Mouse (Mus musculus) T-helper 1 cell (primary cell): ENCODE results near the gene Map3k5.

ENCODE experiments used
- in situ Hi-C: fragments of 300-600 bp; cut with MboI, MseI; formaldehyde crosslinking; loops from one replicate; pipeline ENCODE4 v1.15.1; 2025; ENCODE audit warnings: high pct_unique_total_duplicates

Map3k5 gene

GRCm38 (mm10) chr10:20044051-20044450 is 109.8 kb downstream of the Map3k5 start:
- in situ Hi-C loops, result loop anchor here (10.0 kb wide), 1 partner anchor 1181 kb away; no protein-coding TSS in a partner anchor

GRCm38 (mm10) chr10:20045733-20046495 is 111.6 kb downstream of the Map3k5 start:
- in situ Hi-C loops, result loop anchor here (10.0 kb wide), 1 partner anchor 1179 kb away; no protein-coding TSS in a partner anchor

GRCm38 (mm10) chr10:20056859-20057644 is 122.8 kb downstream of the Map3k5 start:
- in situ Hi-C loops, result no loop called here

- in situ Hi-C loops, result no loop called here
Observed at GRCm38 (mm10) chr10:20058031-20058430, 123.8 kb downstream of the Map3k5 start.

- in situ Hi-C loops, result no loop called here
Observed at GRCm38 (mm10) chr10:20058841-20059240, 124.6 kb downstream of the Map3k5 start.

- in situ Hi-C loops, result no loop called here
Observed at GRCm38 (mm10) chr10:20060320-20060970, 126.2 kb downstream of the Map3k5 start.

- in situ Hi-C loops, result no loop called here
Observed at GRCm38 (mm10) chr10:20064556-20065207, 130.4 kb downstream of the Map3k5 start.

- in situ Hi-C loops, result no loop called here
Observed at GRCm38 (mm10) chr10:20066069-20066665, 131.9 kb downstream of the Map3k5 start.

GRCm38 (mm10) chr10:20069771-20070460 is 135.6 kb downstream of the Map3k5 start:
- in situ Hi-C loops, result loop anchor here (5.0 to 10.0 kb wide), 2 partner anchors 143 to 355 kb away; partner anchors contain the start of gene Il20ra

GRCm38 (mm10) chr10:20070576-20071109 is 136.4 kb downstream of the Map3k5 start:
- in situ Hi-C loops, result loop anchor here (5.0 to 10.0 kb wide), 2 partner anchors 143 to 356 kb away; partner anchors contain the start of gene Il20ra

GRCm38 (mm10) chr10:20071716-20072115 is 137.4 kb downstream of the Map3k5 start:
- in situ Hi-C loops, result loop anchor here (5.0 to 10.0 kb wide), 2 partner anchors 144 to 357 kb away; partner anchors contain the start of gene Il20ra

- in situ Hi-C loops, result loop anchor here (5.0 to 10.0 kb wide), 2 partner anchors 146 to 359 kb away; partner anchors contain the start of gene Il20ra
Observed at GRCm38 (mm10) chr10:20073236-20073893, 139.1 kb downstream of the Map3k5 start.

GRCm38 (mm10) chr10:20076541-20077469 is 142.5 kb downstream of the Map3k5 start:
- in situ Hi-C loops, result loop anchor here (10.0 kb wide), 1 partner anchor 362 kb away; the partner anchor contains the start of gene Il20ra

GRCm38 (mm10) chr10:20078350-20078749 is 144.1 kb downstream of the Map3k5 start:
- in situ Hi-C loops, result loop anchor here (10.0 kb wide), 1 partner anchor 364 kb away; the partner anchor contains the start of gene Il20ra

GRCm38 (mm10) chr10:20087841-20088240 is 153.6 kb downstream of the Map3k5 start:
- in situ Hi-C loops, result no loop called here

GRCm38 (mm10) chr10:20089026-20089425 is 154.8 kb downstream of the Map3k5 start:
- in situ Hi-C loops, result no loop called here

- in situ Hi-C loops, result loop anchor here (10.0 kb wide), 1 partner anchor 625 kb away; no protein-coding TSS in a partner anchor
Observed at GRCm38 (mm10) chr10:20090171-20090570, 155.9 kb downstream of the Map3k5 start.

- in situ Hi-C loops, result loop anchor here (10.0 kb wide), 1 partner anchor 627 kb away; no protein-coding TSS in a partner anchor
Observed at GRCm38 (mm10) chr10:20091416-20091815, 157.1 kb downstream of the Map3k5 start.
